Mouse (Mus musculus): ENCODE results near the gene Ptprq.

- no peak for TF ChIP-seq TAL1 (IDR thresholded peaks at IDR 0.05; ENCODE audit: low read length)
- no peak for TF ChIP-seq GATA1 (IDR thresholded peaks at IDR 0.05; ENCODE audit: low read length)
These were observed 32.7 kb upstream of the Ptprq start for GRCm38 (mm10) chr10:107752351-107753143.

All from erythroblast, embryonic 14.5 days (primary cell).